23 mouse cellular contexts compared by ENCODE assay signal in the genomic region with DNA sequence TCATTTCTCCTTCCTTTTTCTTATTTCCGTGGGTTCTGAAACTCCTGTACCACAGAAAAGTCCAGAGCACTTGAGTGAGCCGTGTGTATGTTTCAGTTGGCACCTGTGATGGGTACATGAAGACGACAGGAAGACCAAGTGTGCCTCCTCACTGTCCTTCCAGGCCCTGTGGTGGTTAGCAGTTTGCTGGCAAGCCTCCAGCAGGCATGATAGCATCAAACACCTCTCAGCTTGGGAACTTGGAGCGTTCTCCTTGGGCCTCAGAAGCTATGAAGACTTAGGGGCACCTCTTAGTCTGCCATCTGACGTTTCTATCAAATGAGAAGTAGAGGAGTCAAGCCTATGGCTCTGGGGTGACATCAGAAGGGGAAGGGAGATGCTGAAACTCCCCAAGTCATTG. TPM values are rescaled to one million over a fixed set of nuclear protein-coding genes. Genes with fewer than 3 reads are reported as not detected.
"Had no signal": no experiment of that assay in that cellular context is flagged by ENCODE, and none has a peak within 500 bp of the region (broad histone marks: within the 10 kb centered on the region; RNA-seq: fewer than 3 reads in every experiment).

No protein-coding gene starts in this region.

- DNase-seq: kidney, adult 9 months; kidney, postnatal 10 days; kidney, postnatal 4 days; lung, adult 2 months; lung, postnatal 36 days; retina, postnatal 1 day had no signal

- H3K4me3 ChIP-seq: layer of hippocampus, adult 2 months; limb, embryonic 10.5 days; liver, embryonic 15.5 days; midbrain, embryonic 15.5 days; neural tube, embryonic 13.5 days; stomach, embryonic 15.5 days had no signal

- ATAC-seq: intestine, postnatal 0 days; lung, postnatal 0 days; midbrain, embryonic 15.5 days had no signal

- H3K4me1 ChIP-seq: midbrain, embryonic 15.5 days had no signal

- H3K9ac ChIP-seq: liver, embryonic 15.5 days; midbrain, embryonic 15.5 days; neural tube, embryonic 13.5 days; stomach, embryonic 15.5 days had no signal

- H3K9me3 ChIP-seq: limb, embryonic 10.5 days; liver, embryonic 15.5 days; midbrain, embryonic 15.5 days; neural tube, embryonic 13.5 days; stomach, embryonic 15.5 days had no signal

- H3K27me3 ChIP-seq: liver, embryonic 15.5 days; midbrain, embryonic 15.5 days; neural tube, embryonic 13.5 days; stomach, embryonic 15.5 days had no signal

- H3K27ac ChIP-seq: layer of hippocampus, adult 2 months; limb, embryonic 10.5 days; liver, embryonic 15.5 days; midbrain, embryonic 15.5 days; neural tube, embryonic 13.5 days; stomach, embryonic 15.5 days had no signal

- H3K4me2 ChIP-seq: liver, embryonic 11.5 days; liver, embryonic 15.5 days; midbrain, embryonic 15.5 days; neural tube, embryonic 13.5 days; stomach, embryonic 15.5 days had no signal

RNA-seq across cellular contexts. Expression of a gene that starts 32.9 kb away (rescaled TPM):
- total RNA-seq: megakaryocyte progenitor cell, adult 5-6 weeks; monocyte, adult 5-6 weeks had no signal
- polyA plus RNA-seq: urinary bladder, adult 2 months had no signal

RNA-seq across cellular contexts. Expression of a gene that starts 40.5 kb away (rescaled TPM):
- total RNA-seq: layer of hippocampus, adult 2 months; layer of hippocampus, postnatal 10 days; left cerebral cortex, adult 18-20 months; left cerebral cortex, postnatal 14 days; megakaryocyte progenitor cell, adult 5-6 weeks; monocyte, adult 5-6 weeks had no signal
- polyA plus RNA-seq: intestine, postnatal 0 days; limb, embryonic 14.5 days; liver, embryonic 15.5 days; lung, adult 2 months; lung, postnatal 0 days; spleen, adult 2 months; stomach, embryonic 15.5 days; urinary bladder, adult 2 months had no signal
